In genomic region chr4:148723934-148724719, GRCm38 (mm10) we compare ENCODE assay signal across 11 mouse cellular contexts.
A peak's percentile ranks its signal among the peaks of the same experiment; 100 is the strongest.
DNase-seq lines count a peak whose midpoint lies in the region; ATAC-seq lines count a peak whose summit lies in the region.
"Had no signal": no experiment of that assay in that cellular context is flagged by ENCODE, and none has a peak within 500 bp of the region (broad histone marks: within the 10 kb centered on the region; RNA-seq: fewer than 3 reads in every experiment).

No protein-coding gene starts in this region.

- DNase-seq in lung, postnatal 4 days = no peak
- no peak for DNase-seq in forebrain, embryonic 14.5 days (ENCODE audit: low spot score)
- no peak for DNase-seq in adrenal gland, postnatal 36 days
- no peak for DNase-seq in left cerebral cortex, postnatal 14 days (ENCODE audit: low spot score in 2 of 2)
- DNase-seq in ovary, adult 18-20 months (ENCODE audit: low spot score) = no peak
- DNase-seq: cerebellum, adult 8-10 months; kidney, adult 9 months had no signal

- peaks cover 2% of the 10 kb centered on the region; the same call in 1 of the 2 replicates for H3K27me3 ChIP-seq in lung, embryonic 16.5 days (ENCODE audit: control insufficient read depth, insufficient read depth, low read depth, low read length)
- H3K27me3 ChIP-seq in forebrain, embryonic 14.5 days (replicated peaks; ENCODE audit: control insufficient read depth, insufficient read depth, low read length) = 0 out of 2 replicates have a peak, but pooled peaks cover 4% of the 10 kb centered on the region
- peaks cover 73% of the 10 kb centered on the region for H3K27me3 ChIP-seq in liver, embryonic 12.5 days (replicated peaks)
- no peaks in the 10 kb centered on the region; the same call in 1 of the 2 replicates for H3K27me3 ChIP-seq in stomach, embryonic 16.5 days (ENCODE audit: control insufficient read depth, insufficient read depth, low read length)

- H3K36me3 ChIP-seq in lung, embryonic 16.5 days (ENCODE audit: control insufficient read depth, insufficient read depth, low read length) = no peaks in the 10 kb centered on the region
- H3K36me3 ChIP-seq in forebrain, embryonic 14.5 days (ENCODE audit: control insufficient read depth, insufficient read depth, low read length) = no peaks in the 10 kb centered on the region
- no peaks in the 10 kb centered on the region for H3K36me3 ChIP-seq in liver, embryonic 12.5 days
- no peaks in the 10 kb centered on the region for H3K36me3 ChIP-seq in stomach, embryonic 16.5 days (ENCODE audit: control insufficient read depth, insufficient read depth, low read length)

- peaks cover 6% of the 10 kb centered on the region for H3K4me1 ChIP-seq in lung, embryonic 16.5 days (replicated peaks; ENCODE audit: control insufficient read depth, insufficient read depth, low read length)
- 0 out of 2 replicates have a peak, but pooled peaks cover 2% of the 10 kb centered on the region for H3K4me1 ChIP-seq in forebrain, embryonic 14.5 days (ENCODE audit: control insufficient read depth, insufficient read depth, low read length)
- no peaks in the 10 kb centered on the region for H3K4me1 ChIP-seq in liver, embryonic 12.5 days
- no peaks in the 10 kb centered on the region for H3K4me1 ChIP-seq in stomach, embryonic 16.5 days (ENCODE audit: control insufficient read depth, insufficient read depth, low read length)

- intact Hi-C loops in left cerebral cortex, postnatal 14 days (cut with DNase I) = no loop called here

- H3K9me3 ChIP-seq in lung, embryonic 16.5 days (ENCODE audit: control insufficient read depth, low read length) = no peaks in the 10 kb centered on the region
- H3K9me3 ChIP-seq in forebrain, embryonic 14.5 days (replicated peaks; ENCODE audit: control insufficient read depth, low read length) = no peaks in the 10 kb centered on the region
- H3K9me3 ChIP-seq in liver, embryonic 12.5 days (replicated peaks) = no peaks in the 10 kb centered on the region
- no peaks in the 10 kb centered on the region for H3K9me3 ChIP-seq in stomach, embryonic 16.5 days (replicated peaks; ENCODE audit: control insufficient read depth, low read length)

- H3K9ac ChIP-seq in lung, embryonic 16.5 days (ENCODE audit: low read length) = peak overlapping the region; percentile 55
- H3K9ac ChIP-seq in forebrain, embryonic 14.5 days (ENCODE audit: low read length) = peak overlapping the region; percentile 21; the same call in 1 of the 2 replicates
- H3K9ac ChIP-seq in liver, embryonic 12.5 days = no peak overlapping the region
- peak overlapping the region; percentile 51 for H3K9ac ChIP-seq in stomach, embryonic 16.5 days (ENCODE audit: low read length)

- peak overlapping the region; percentile 39 for H3K4me3 ChIP-seq in lung, embryonic 16.5 days (ENCODE audit: low read length)
- peak overlapping the region; percentile 22 for H3K4me3 ChIP-seq in forebrain, embryonic 14.5 days (ENCODE audit: low read depth, low read length)
- H3K4me3 ChIP-seq in liver, embryonic 12.5 days = peak overlapping the region; percentile 17; the same call in 1 of the 2 replicates
- H3K4me3 ChIP-seq in stomach, embryonic 16.5 days (replicated peaks; ENCODE audit: low read length) = peak overlapping the region; percentile 36
- H3K4me3 ChIP-seq: myocyte had no signal

- ATAC-seq in lung, embryonic 16.5 days (ENCODE audit: low read depth) = no peak
- ATAC-seq in forebrain, embryonic 14.5 days = peak; percentile 18; the same call in 1 of the 2 replicates
- ATAC-seq in liver, embryonic 12.5 days = peak; percentile 30
- peak; percentile 42; the same call in 1 of the 2 replicates for ATAC-seq in stomach, embryonic 16.5 days (ENCODE audit: insufficient read depth, low FRiP score)

- H3K27ac ChIP-seq in lung, embryonic 16.5 days (ENCODE audit: low read length) = no peak overlapping the region
- no peak overlapping the region for H3K27ac ChIP-seq in forebrain, embryonic 14.5 days (ENCODE audit: low read depth, low read length)
- H3K27ac ChIP-seq in liver, embryonic 12.5 days = no peak overlapping the region
- no peak overlapping the region for H3K27ac ChIP-seq in stomach, embryonic 16.5 days (ENCODE audit: low read length)

- peak overlapping the region; percentile 69 for H3K4me2 ChIP-seq in lung, embryonic 16.5 days (ENCODE audit: low read depth, low read length)
- H3K4me2 ChIP-seq in forebrain, embryonic 14.5 days (ENCODE audit: low read length) = peak overlapping the region; percentile 56
- H3K4me2 ChIP-seq in liver, embryonic 12.5 days = peak overlapping the region; percentile 53
- peak overlapping the region; percentile 65 for H3K4me2 ChIP-seq in stomach, embryonic 16.5 days (ENCODE audit: low read depth, low read length)

- 11% methylated on average over 19 of the region's 39 CpGs for WGBS in lung, embryonic 16.5 days
- 5% methylated on average over 27 of the region's 39 CpGs for WGBS in forebrain, embryonic 14.5 days
- WGBS in liver, embryonic 12.5 days (ENCODE audit: insufficient replicate concordance) = 8% methylated on average over 38 of the region's 39 CpGs
- WGBS in stomach, embryonic 16.5 days = 7% methylated on average over 38 of the region's 39 CpGs
